Mouse (Mus musculus): ENCODE measurements around the gene Cmtm5. TPM values are rescaled to one million over a fixed set of nuclear protein-coding genes. Genes with fewer than 3 reads are reported as not detected.

Gene Cmtm5
- polyA plus RNA-seq (2014; fragmentation: Nextera tagmentation; extraction: Ambion mirVana), result 2.8 and 3.5 TPM in 2 replicates

- no peak within 1 kb of the TSS for H3K27ac ChIP-seq (ENCODE audit: low read depth, low read length)
- 47% methylated on average over 8 of the region's 8 CpGs for WGBS
- H3K36me3 ChIP-seq (ENCODE audit: control insufficient read depth, insufficient read depth, low read length), result no peaks in the 10 kb centered on the region
- H3K9ac ChIP-seq (ENCODE audit: low read length), result no peak within 1 kb of the TSS
- ATAC-seq, result peak; percentile 43; the same call in 1 of the 2 replicates
- no peaks in the 10 kb centered on the region for H3K9me3 ChIP-seq (replicated peaks; ENCODE audit: control insufficient read depth, low read length)
- DNase-seq (ENCODE audit: low spot score), result peak; percentile 32
- no peak within 1 kb of the TSS for H3K4me3 ChIP-seq (ENCODE audit: low read depth, low read length)
- no peaks in the 10 kb centered on the region for H3K4me1 ChIP-seq (ENCODE audit: control insufficient read depth, insufficient read depth, low read length)
- H3K27me3 ChIP-seq (replicated peaks; ENCODE audit: control insufficient read depth, insufficient read depth, low read length), result no peaks in the 10 kb centered on the region
- H3K4me2 ChIP-seq (ENCODE audit: low read length), result no peak within 1 kb of the TSS
Observed at GRCm38 (mm10) chr14:54935904-54936830, at the start of gene Cmtm5. TSS of gene Cmtm5 (plus strand) at chr14:54936261.

- Histone ChIP-seq H3K36me3 (ENCODE audit: control insufficient read depth, insufficient read depth, low read length) (peaks cover 18% of the 10 kb centered on the region), H3K27me3 (replicated peaks; ENCODE audit: control insufficient read depth, insufficient read depth, low read length) (no peaks in the 10 kb centered on the region), H3K4me3 (ENCODE audit: low read depth, low read length) (peak within 1 kb of the TSS; percentile 39), H3K27ac (ENCODE audit: low read depth, low read length) (peak within 1 kb of the TSS; percentile 80), H3K9me3 (replicated peaks; ENCODE audit: control insufficient read depth, low read length) (no peaks in the 10 kb centered on the region), H3K4me2 (ENCODE audit: low read length) (peak within 1 kb of the TSS; percentile 50), H3K4me1 (ENCODE audit: control insufficient read depth, insufficient read depth, low read length) (peaks cover 13% of the 10 kb centered on the region), H3K9ac (ENCODE audit: low read length) (peak within 1 kb of the TSS; percentile 58)
- 94% methylated on average over 3 of the region's 3 CpGs for WGBS
- ATAC-seq, result no peak
- DNase-seq (ENCODE audit: low spot score), result no peak
Observed at GRCm38 (mm10) chr14:54892200-54892599, 43.9 kb upstream of the Cmtm5 start, which contains the start of gene Pabpn1. TSS of gene Pabpn1 (plus strand) at chr14:54892500.

GRCm38 (mm10) chr14:54893651-54894181 is 42.3 kb upstream of the Cmtm5 start:
- Histone ChIP-seq H3K27ac (ENCODE audit: low read depth, low read length) (peak overlapping the region; percentile 95), H3K9me3 (replicated peaks; ENCODE audit: control insufficient read depth, low read length) (no peaks in the 10 kb centered on the region), H3K4me1 (ENCODE audit: control insufficient read depth, insufficient read depth, low read length) (peaks cover 13% of the 10 kb centered on the region), H3K4me3 (ENCODE audit: low read depth, low read length) (peak overlapping the region; percentile 93), H3K27me3 (replicated peaks; ENCODE audit: control insufficient read depth, insufficient read depth, low read length) (no peaks in the 10 kb centered on the region), H3K9ac (ENCODE audit: low read length) (peak overlapping the region; percentile 100), H3K4me2 (ENCODE audit: low read length) (peak overlapping the region; percentile 87), H3K36me3 (ENCODE audit: control insufficient read depth, insufficient read depth, low read length) (peaks cover 32% of the 10 kb centered on the region)
- under 1% methylated on average over 38 of the region's 38 CpGs for WGBS
- peak; percentile 98 for ATAC-seq
- DNase-seq (ENCODE audit: low spot score), result peak; percentile 100

GRCm38 (mm10) chr14:54894296-54895151 is 41.5 kb upstream of the Cmtm5 start:
- H3K4me1 ChIP-seq (ENCODE audit: control insufficient read depth, insufficient read depth, low read length), result peaks cover 13% of the 10 kb centered on the region
- peaks cover 38% of the 10 kb centered on the region for H3K36me3 ChIP-seq (ENCODE audit: control insufficient read depth, insufficient read depth, low read length)
- ATAC-seq, result peak; percentile 55
- peak; percentile 46 for DNase-seq (ENCODE audit: low spot score)
- no peaks in the 10 kb centered on the region for H3K27me3 ChIP-seq (replicated peaks; ENCODE audit: control insufficient read depth, insufficient read depth, low read length)
- under 1% methylated on average over 49 of the region's 54 CpGs for WGBS
- H3K27ac ChIP-seq (ENCODE audit: low read depth, low read length), result peak overlapping the region; percentile 95
- peak overlapping the region; percentile 100 for H3K9ac ChIP-seq (ENCODE audit: low read length)
- H3K4me2 ChIP-seq (ENCODE audit: low read length), result peak overlapping the region; percentile 87
- peak overlapping the region; percentile 93 for H3K4me3 ChIP-seq (ENCODE audit: low read depth, low read length)
- no peaks in the 10 kb centered on the region for H3K9me3 ChIP-seq (replicated peaks; ENCODE audit: control insufficient read depth, low read length)

GRCm38 (mm10) chr14:54897445-54897844 is 38.6 kb upstream of the Cmtm5 start:
- H3K36me3 ChIP-seq (ENCODE audit: control insufficient read depth, insufficient read depth, low read length), result peaks cover 38% of the 10 kb centered on the region
- no peak for ATAC-seq
- no peak overlapping the region for H3K9ac ChIP-seq (ENCODE audit: low read length)
- H3K4me3 ChIP-seq (ENCODE audit: low read depth, low read length), result no peak overlapping the region
- peaks cover 13% of the 10 kb centered on the region for H3K4me1 ChIP-seq (ENCODE audit: control insufficient read depth, insufficient read depth, low read length)
- no peaks in the 10 kb centered on the region for H3K9me3 ChIP-seq (replicated peaks; ENCODE audit: control insufficient read depth, low read length)
- H3K27ac ChIP-seq (ENCODE audit: low read depth, low read length), result no peak overlapping the region
- 66% methylated on average over 2 of the region's 2 CpGs for WGBS
- H3K27me3 ChIP-seq (replicated peaks; ENCODE audit: control insufficient read depth, insufficient read depth, low read length), result no peaks in the 10 kb centered on the region
- no peak overlapping the region for H3K4me2 ChIP-seq (ENCODE audit: low read length)
- no peak for DNase-seq (ENCODE audit: low spot score)

GRCm38 (mm10) chr14:54900383-54900782 is 35.7 kb upstream of the Cmtm5 start:
- Histone ChIP-seq H3K4me2 (ENCODE audit: low read length) (no peak overlapping the region), H3K9ac (ENCODE audit: low read length) (no peak overlapping the region), H3K4me3 (ENCODE audit: low read depth, low read length) (no peak overlapping the region), H3K27me3 (replicated peaks; ENCODE audit: control insufficient read depth, insufficient read depth, low read length) (no peaks in the 10 kb centered on the region), H3K4me1 (ENCODE audit: control insufficient read depth, insufficient read depth, low read length) (peaks cover 7% of the 10 kb centered on the region), H3K27ac (ENCODE audit: low read depth, low read length) (no peak overlapping the region), H3K9me3 (replicated peaks; ENCODE audit: control insufficient read depth, low read length) (no peaks in the 10 kb centered on the region), H3K36me3 (ENCODE audit: control insufficient read depth, insufficient read depth, low read length) (peaks cover 42% of the 10 kb centered on the region)
- ATAC-seq (peak; percentile 69), DNase-seq (ENCODE audit: low spot score) (peak; percentile 94)
- under 1% methylated on average over 3 of the region's 3 CpGs for WGBS

- no peak overlapping the region for H3K9ac ChIP-seq (ENCODE audit: low read length)
- DNase-seq (ENCODE audit: low spot score) (no peak), ATAC-seq (no peak)
- no peak overlapping the region for H3K27ac ChIP-seq (ENCODE audit: low read depth, low read length)
- H3K4me1 ChIP-seq (ENCODE audit: control insufficient read depth, insufficient read depth, low read length), result no peaks in the 10 kb centered on the region
- WGBS, result 89% methylated on average over 4 of the region's 4 CpGs
- no peaks in the 10 kb centered on the region for H3K27me3 ChIP-seq (replicated peaks; ENCODE audit: control insufficient read depth, insufficient read depth, low read length)
- peaks cover 40% of the 10 kb centered on the region for H3K36me3 ChIP-seq (ENCODE audit: control insufficient read depth, insufficient read depth, low read length)
- H3K4me2 ChIP-seq (ENCODE audit: low read length), result no peak overlapping the region
- no peaks in the 10 kb centered on the region for H3K9me3 ChIP-seq (replicated peaks; ENCODE audit: control insufficient read depth, low read length)
- H3K4me3 ChIP-seq (ENCODE audit: low read depth, low read length), result no peak overlapping the region
Observed at GRCm38 (mm10) chr14:54903641-54904040, 32.4 kb upstream of the Cmtm5 start.

GRCm38 (mm10) chr14:54908682-54909081 is 27.4 kb upstream of the Cmtm5 start:
- Histone ChIP-seq H3K36me3 (ENCODE audit: control insufficient read depth, insufficient read depth, low read length) (peaks cover 55% of the 10 kb centered on the region), H3K4me2 (ENCODE audit: low read length) (no peak overlapping the region), H3K4me3 (ENCODE audit: low read depth, low read length) (no peak overlapping the region), H3K9ac (ENCODE audit: low read length) (no peak overlapping the region), H3K27ac (ENCODE audit: low read depth, low read length) (no peak overlapping the region), H3K9me3 (replicated peaks; ENCODE audit: control insufficient read depth, low read length) (no peaks in the 10 kb centered on the region), H3K4me1 (ENCODE audit: control insufficient read depth, insufficient read depth, low read length) (peaks cover 9% of the 10 kb centered on the region; the same call in 1 of the 2 replicates), H3K27me3 (replicated peaks; ENCODE audit: control insufficient read depth, insufficient read depth, low read length) (no peaks in the 10 kb centered on the region)
- ATAC-seq, result no peak
- WGBS, result 87% methylated on average over 7 of the region's 7 CpGs
- DNase-seq (ENCODE audit: low spot score), result no peak

Measured in forebrain, embryonic 14.5 days (tissue).